Mouse (Mus musculus) hindbrain, embryonic 14.5 days (tissue): ENCODE results near the gene Slc25a22. TPM values are rescaled to one million over a fixed set of nuclear protein-coding genes. Genes with fewer than 3 reads are reported as not detected.

Source experiments
- polyA plus RNA-seq: library from polyadenylated mRNA; unstranded; fragments of >200 nt; fragmentation: Nextera tagmentation; extraction: Ambion mirVana; gene quantifications from 2 replicates; pipeline ENCODE4 v1.2.1, GENCODE M21; 2014

Slc25a22 gene
- polyA plus RNA-seq, 1 experiment from 2014 or later = 73.0 TPM

Other genes with a start within 250 kb of the Slc25a22 start
- 168 and 187 TPM in 2 replicates for gene Hras, start 243.9 kb downstream of the Slc25a22 start, polyA plus RNA-seq
- gene Lrrc56, start 243.7 kb downstream of the Slc25a22 start, polyA plus RNA-seq = 6.6 and 7.6 TPM in 2 replicates
- 0.20 and 0.66 TPM in 2 replicates for gene Lmntd2, start 223.8 kb downstream of the Slc25a22 start, polyA plus RNA-seq
- 20.2 and 23.5 TPM in 2 replicates for gene Rassf7, start 222.0 kb downstream of the Slc25a22 start, polyA plus RNA-seq
- 61.8 and 63.5 TPM in 2 replicates for gene Phrf1, start 209.1 kb downstream of the Slc25a22 start, polyA plus RNA-seq
- 1.4 and 1.6 TPM in 2 replicates for gene Irf7, start 171.4 kb downstream of the Slc25a22 start, polyA plus RNA-seq
- gene Cdhr5, start 161.1 kb downstream of the Slc25a22 start, polyA plus RNA-seq = not detected in 2 replicates
- gene Sct, start 158.8 kb downstream of the Slc25a22 start, polyA plus RNA-seq = 3.2 and 4.1 TPM in 2 replicates
- gene Drd4, start 145.9 kb downstream of the Slc25a22 start, polyA plus RNA-seq = 0.65 and 0.88 TPM in 2 replicates
- 187 TPM in 2 replicates for gene Deaf1, start 110.2 kb downstream of the Slc25a22 start, polyA plus RNA-seq
- 24.7 and 32.6 TPM in 2 replicates for gene Tmem80, start 110.2 kb downstream of the Slc25a22 start, polyA plus RNA-seq
- 0.98 and 1.2 TPM in 2 replicates for gene Eps8l2, start 99.0 kb downstream of the Slc25a22 start, polyA plus RNA-seq
- 271 and 278 TPM in 2 replicates for gene Taldo1, start 45.7 kb downstream of the Slc25a22 start, polyA plus RNA-seq
- gene Gatd1, start 23.8 kb downstream of the Slc25a22 start, polyA plus RNA-seq = 36.9 and 43.4 TPM in 2 replicates
- gene Cend1, start 8.4 kb downstream of the Slc25a22 start, polyA plus RNA-seq = 46.9 and 50.3 TPM in 2 replicates
- gene Pidd1, start 6.1 kb upstream of the Slc25a22 start, polyA plus RNA-seq = 3.1 and 4.2 TPM in 2 replicates
- gene Rplp2, start 9.5 kb upstream of the Slc25a22 start, polyA plus RNA-seq = 669 and 782 TPM in 2 replicates
- 15.3 and 18.4 TPM in 2 replicates for gene Pnpla2, start 17.3 kb upstream of the Slc25a22 start, polyA plus RNA-seq
- gene Cracr2b, start 23.2 kb upstream of the Slc25a22 start, polyA plus RNA-seq = 3.7 and 8.1 TPM in 2 replicates
- gene Cd151, start 29.5 kb upstream of the Slc25a22 start, polyA plus RNA-seq = 47.0 and 50.4 TPM in 2 replicates
- gene Polr2l, start 37.2 kb upstream of the Slc25a22 start, polyA plus RNA-seq = 81.9 and 93.0 TPM in 2 replicates
- 61.0 and 62.2 TPM in 2 replicates for gene Tspan4, start 37.3 kb upstream of the Slc25a22 start, polyA plus RNA-seq
- 45.5 and 47.8 TPM in 2 replicates for gene Chid1, start 102.0 kb upstream of the Slc25a22 start, polyA plus RNA-seq
- 104 TPM in 2 replicates for gene Ap2a2, start 124.3 kb upstream of the Slc25a22 start, polyA plus RNA-seq
- gene Muc6, start 217.4 kb upstream of the Slc25a22 start, polyA plus RNA-seq = 0.18 and 0.33 TPM in 2 replicates